Comparison of ENCODE assay signal across 34 mouse cellular contexts in the genomic region with DNA sequence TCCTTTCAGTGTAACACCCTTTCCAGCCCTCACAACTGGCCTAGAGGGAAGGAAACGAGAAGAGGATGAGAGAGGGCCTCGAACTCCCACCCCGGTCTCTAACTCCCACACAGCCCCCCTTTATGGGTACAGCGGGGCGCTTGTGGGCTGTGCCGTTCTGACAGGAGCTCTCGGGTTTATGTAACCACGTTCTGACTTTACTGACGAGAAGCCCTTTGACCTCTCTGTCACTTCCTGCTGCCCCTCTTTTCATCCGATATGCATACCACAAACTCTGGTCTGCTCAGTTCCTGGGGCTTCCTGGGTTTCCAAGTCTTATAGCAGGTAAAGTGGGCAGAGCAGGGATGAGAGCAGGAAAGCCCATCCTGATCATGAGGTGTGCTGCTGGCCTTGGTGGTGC. TPM values are rescaled to one million over a fixed set of nuclear protein-coding genes. Genes with fewer than 3 reads are reported as not detected.
A peak's percentile ranks its signal among the peaks of the same experiment; 100 is the strongest.
DNase-seq lines count a peak whose midpoint lies in the region; ATAC-seq lines count a peak whose summit lies in the region.
"Had no signal": no experiment of that assay in that cellular context is flagged by ENCODE, and none has a peak within 500 bp of the region (broad histone marks: within the 10 kb centered on the region; RNA-seq: fewer than 3 reads in every experiment).

No protein-coding gene starts in this region.

- H3K4me3 ChIP-seq in midbrain, embryonic 15.5 days, result no peak overlapping the region
- H3K4me3 ChIP-seq: embryonic facial prominence, embryonic 10.5 days; embryonic facial prominence, embryonic 15.5 days; forebrain, embryonic 12.5 days; hindbrain, embryonic 15.5 days; layer of hippocampus, adult 2 months; limb, embryonic 10.5 days; limb, embryonic 15.5 days; midbrain, embryonic 10.5 days; neural tube, embryonic 13.5 days had no signal

- H3K4me2 ChIP-seq in midbrain, embryonic 15.5 days, result no peak overlapping the region
- H3K4me2 ChIP-seq: embryonic facial prominence, embryonic 15.5 days; forebrain, embryonic 12.5 days; heart, embryonic 11.5 days; hindbrain, embryonic 15.5 days; limb, embryonic 15.5 days; neural tube, embryonic 13.5 days had no signal

- H3K4me1 ChIP-seq in midbrain, embryonic 15.5 days, result no peaks in the 10 kb centered on the region
- H3K4me1 ChIP-seq: forebrain, embryonic 12.5 days; hindbrain, embryonic 15.5 days had no signal

- H3K36me3 ChIP-seq in midbrain, embryonic 15.5 days (replicated peaks), result no peaks in the 10 kb centered on the region
- H3K36me3 ChIP-seq: hindbrain, embryonic 15.5 days; neural tube, embryonic 13.5 days had no signal

- H3K27me3 ChIP-seq in midbrain, embryonic 15.5 days (replicated peaks), result no peaks in the 10 kb centered on the region
- H3K27me3 ChIP-seq: embryonic facial prominence, embryonic 15.5 days; forebrain, embryonic 12.5 days; hindbrain, embryonic 15.5 days; limb, embryonic 15.5 days; neural tube, embryonic 13.5 days had no signal

- H3K9ac ChIP-seq in midbrain, embryonic 15.5 days, result no peak overlapping the region
- H3K9ac ChIP-seq: embryonic facial prominence, embryonic 15.5 days; forebrain, embryonic 12.5 days; forebrain, postnatal 0 days; hindbrain, embryonic 15.5 days; limb, embryonic 15.5 days; neural tube, embryonic 13.5 days had no signal

- H3K9me3 ChIP-seq in midbrain, embryonic 15.5 days, result no peaks in the 10 kb centered on the region
- H3K9me3 ChIP-seq: embryonic facial prominence, embryonic 10.5 days; embryonic facial prominence, embryonic 15.5 days; forebrain, embryonic 12.5 days; hindbrain, embryonic 15.5 days; limb, embryonic 10.5 days; limb, embryonic 15.5 days; midbrain, embryonic 10.5 days; neural tube, embryonic 13.5 days had no signal

- 82% methylated on average over 10 of the region's 10 CpGs for WGBS in midbrain, embryonic 15.5 days

- DNase-seq in CD4-positive helper T cell, adult 2 months (ENCODE audit: low read depth, low spot score), result peak; percentile 38
- DNase-seq in CD4-positive, CD25-positive, alpha-beta regulatory T cell, adult 2 months (ENCODE audit: low read depth, low spot score), result peak; percentile 36
- DNase-seq in induced T-regulatory cell, adult 2 months (ENCODE audit: low read depth), result peak; percentile 50
- DNase-seq in thymus, postnatal 10 days (ENCODE audit: low spot score in 2 of 2), result peak; percentile 29 to 32
- DNase-seq in kidney, adult 11 months, result no peak
- no peak for DNase-seq in gastrocnemius, postnatal 14 days
- DNase-seq: adrenal gland, adult 8-10 months; B cell, adult 2 months; cerebellum, adult 8-10 months; cerebellum, postnatal 25 days; forebrain, postnatal 0 days; gastrocnemius, postnatal 10 days; heart, adult 11 months; heart, postnatal 4 days; kidney, adult 2 months; kidney, postnatal 36 days; layer of hippocampus, postnatal 36 days; lung, adult 18-20 months; lung, postnatal 10 days; right cerebral cortex, postnatal 4 days had no signal

- no peak for ATAC-seq in frontal cortex, adult (ENCODE audit: low TSS enrichment)
- ATAC-seq in midbrain, embryonic 15.5 days (replicated peaks), result no peak
- ATAC-seq: activated CD4-positive, CD25-positive, alpha-beta regulatory T cell, adult 4 months; forebrain, postnatal 0 days; midbrain, embryonic 16.5 days had no signal

- no peak overlapping the region for H3K27ac ChIP-seq in midbrain, embryonic 15.5 days
- H3K27ac ChIP-seq: embryonic facial prominence, embryonic 10.5 days; embryonic facial prominence, embryonic 15.5 days; forebrain, embryonic 12.5 days; hindbrain, embryonic 15.5 days; layer of hippocampus, adult 2 months; limb, embryonic 10.5 days; limb, embryonic 15.5 days; midbrain, embryonic 10.5 days; neural tube, embryonic 13.5 days had no signal

- intact Hi-C loops in gastrocnemius, postnatal 14 days (cut with DNase I; ENCODE audit: low total_unique reads), result loop anchor here (5.0 kb wide), 1 partner anchor 163 kb away; no protein-coding TSS in a partner anchor

RNA-seq across cellular contexts. Expression of a gene that starts 17.5 kb away (rescaled TPM):
- polyA plus RNA-seq in midbrain, embryonic 15.5 days (2015; fragmentation: Nextera tagmentation; extraction: Ambion mirVana), result 38.0 and 38.7 TPM in 2 replicates
- 10 to 100 TPM; 21.6 to 21.7 TPM for total RNA-seq in gastrocnemius, postnatal 14 days (2021)

RNA-seq across cellular contexts. Expression of a gene that starts 36.0 kb away (rescaled TPM):
- 6.1 and 7.2 TPM in 2 replicates for polyA plus RNA-seq in midbrain, embryonic 15.5 days (2015; fragmentation: Nextera tagmentation; extraction: Ambion mirVana)
- total RNA-seq in gastrocnemius, postnatal 14 days (2021), result 10 to 100 TPM; 40.8 to 46.7 TPM

RNA-seq across cellular contexts. Expression of a gene that starts 36.1 kb away (rescaled TPM):
- 16.5 and 17.4 TPM in 2 replicates for polyA plus RNA-seq in midbrain, embryonic 15.5 days (2015; fragmentation: Nextera tagmentation; extraction: Ambion mirVana)
- total RNA-seq in gastrocnemius, postnatal 14 days (2021), result 1 to 10 TPM; 4.7 to 8.6 TPM

Comparison
In these comparisons a context has a peak if more than half of its experiments do, and no peak if none do; other contexts are left out.
1. DNase-seq: peak in CD4-positive helper T cell, adult 2 months (single experiment), CD4-positive, CD25-positive, alpha-beta regulatory T cell, adult 2 months (single experiment), induced T-regulatory cell, adult 2 months (single experiment) and thymus, postnatal 10 days (2 of 2); none in kidney, adult 11 months (single experiment) and gastrocnemius, postnatal 14 days (single experiment).